Mouse (Mus musculus): ENCODE data around the gene Nxf1.

Nxf1 gene

GRCm38 (mm10) chr19:8770567-8771270 is 13.8 kb downstream of the Nxf1 start, which contains the start of gene Tmem223:
Gene Tmem223, plus strand, starts transcription at chr19:8770996.
- DNase-seq (ENCODE audit: low spot score): peak; percentile 70

GRCm38 (mm10) chr19:8772996-8773395 is 16.1 kb downstream of the Nxf1 start:
- DNase-seq (ENCODE audit: low spot score): no peak

- no peak for DNase-seq (ENCODE audit: low spot score)
Measured at GRCm38 (mm10) chr19:8773409-8773808, 16.5 kb downstream of the Nxf1 start.

DNA sequence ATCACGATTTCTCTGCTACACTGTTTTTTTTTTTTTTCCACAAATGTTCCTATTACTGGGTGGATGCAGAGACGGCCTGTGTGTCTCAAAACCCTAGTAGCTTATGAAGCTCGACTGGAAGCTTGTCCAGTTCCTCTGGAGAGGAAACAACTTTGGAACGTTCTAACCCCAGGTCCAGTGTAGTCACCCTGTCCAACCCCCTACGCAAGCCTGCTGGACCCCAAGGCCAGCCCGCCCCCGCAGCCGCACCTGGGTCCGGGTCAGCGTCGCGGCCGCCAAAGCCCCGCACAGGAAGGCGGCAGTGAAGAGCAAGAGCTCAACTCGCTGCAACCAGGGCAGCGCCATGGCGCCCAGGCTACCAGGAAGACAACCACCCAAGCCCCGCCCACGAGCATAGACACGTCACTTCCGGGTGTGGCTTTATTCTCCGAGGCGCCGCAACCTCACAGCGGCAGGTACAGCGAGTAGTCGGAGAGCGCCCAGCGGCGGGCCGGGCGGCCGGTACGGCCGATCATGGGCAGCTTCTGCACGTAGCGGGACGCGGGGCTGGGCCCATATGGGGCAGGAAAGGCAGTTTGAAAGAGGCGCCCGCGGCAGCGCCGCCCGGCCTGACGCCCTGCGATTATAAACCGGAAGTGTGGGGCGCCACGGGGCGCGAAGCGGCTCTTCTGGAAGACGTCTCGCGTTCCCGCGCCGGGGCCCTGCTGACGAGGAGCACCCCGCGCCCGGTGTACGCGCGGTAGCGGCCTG is 17.4 kb downstream of the Nxf1 start, which contains the start of gene Tmem179b:
Tmem179b (minus strand) TSS at position 382 of the 750 bp plus-strand sequence.
- DNase-seq (ENCODE audit: low spot score): peak; percentile 94

DNA sequence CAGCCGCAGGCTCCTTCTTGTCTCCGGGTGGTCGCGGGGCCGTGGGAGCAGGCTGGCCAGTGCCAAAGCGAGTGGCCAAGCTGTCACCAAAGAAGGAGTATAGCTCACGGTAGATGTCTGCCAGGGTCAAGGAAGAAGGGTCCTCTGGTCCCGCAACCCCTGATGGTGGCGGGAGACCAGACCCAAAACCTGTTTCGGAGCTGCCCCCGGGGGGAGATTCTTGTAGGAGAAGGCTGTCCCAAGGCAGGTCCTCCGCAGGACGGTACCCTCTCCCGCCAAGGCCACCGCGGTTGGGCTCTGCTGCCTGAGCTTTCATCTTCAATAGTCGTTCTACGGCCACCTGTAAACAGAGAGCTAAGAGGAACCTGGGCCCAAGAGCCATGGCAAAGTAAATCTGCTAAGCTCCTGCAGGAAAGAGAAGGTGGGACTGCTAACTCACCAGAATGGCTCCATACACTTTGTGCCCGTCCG is 18.1 kb downstream of the Nxf1 start:
- DNase-seq (ENCODE audit: low spot score): no peak

- DNase-seq (ENCODE audit: low spot score): peak; percentile 92
Measured at GRCm38 (mm10) chr19:8786008-8786781, 29.3 kb downstream of the Nxf1 start, which contains the start of gene Taf6l. Gene Taf6l, minus strand, starts transcription at chr19:8786417.

DNA sequence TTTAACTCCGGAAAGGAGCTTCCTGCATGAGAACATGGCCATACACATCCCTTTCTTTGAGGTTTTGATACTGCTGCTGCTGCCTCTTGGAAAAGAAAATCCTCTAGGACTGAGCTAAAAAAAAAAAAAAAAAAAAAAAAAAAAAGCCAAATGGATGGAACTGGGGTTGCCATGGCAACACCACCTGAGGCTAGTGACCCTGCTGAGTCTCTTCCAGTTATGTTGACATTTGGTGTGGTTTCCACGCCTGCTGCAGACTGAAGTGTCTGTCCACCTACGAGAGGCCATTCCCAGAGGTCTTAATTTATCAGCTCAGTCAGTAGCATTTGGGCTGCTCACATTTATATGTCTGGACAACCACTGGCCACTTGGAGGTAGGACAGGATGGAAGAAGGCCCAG is 31.6 kb downstream of the Nxf1 start:
- DNase-seq (ENCODE audit: low spot score): no peak

- DNase-seq (ENCODE audit: low spot score): no peak
Measured at GRCm38 (mm10) chr19:8789171-8789570, 32.3 kb downstream of the Nxf1 start.

DNA sequence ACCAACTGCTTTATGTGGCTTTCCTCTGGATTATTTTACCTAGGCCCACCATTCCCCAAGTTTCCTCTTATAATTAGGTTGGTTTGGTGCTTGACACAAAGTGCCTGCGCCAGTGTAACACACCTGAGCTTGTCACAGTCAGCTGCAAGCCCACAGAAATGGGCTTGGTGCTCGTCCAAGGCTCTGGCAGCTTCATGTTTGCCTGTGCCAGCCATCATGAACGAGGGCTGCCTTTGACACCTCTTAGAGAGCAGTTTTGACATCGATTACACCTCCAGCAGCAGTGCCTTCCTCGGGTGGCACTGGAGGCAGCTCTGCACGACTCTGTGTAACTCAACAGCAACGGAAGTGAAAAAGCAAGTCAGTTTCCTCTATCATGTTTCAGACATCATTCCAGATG is 33.3 kb downstream of the Nxf1 start:
- DNase-seq (ENCODE audit: low spot score): no peak

DNA sequence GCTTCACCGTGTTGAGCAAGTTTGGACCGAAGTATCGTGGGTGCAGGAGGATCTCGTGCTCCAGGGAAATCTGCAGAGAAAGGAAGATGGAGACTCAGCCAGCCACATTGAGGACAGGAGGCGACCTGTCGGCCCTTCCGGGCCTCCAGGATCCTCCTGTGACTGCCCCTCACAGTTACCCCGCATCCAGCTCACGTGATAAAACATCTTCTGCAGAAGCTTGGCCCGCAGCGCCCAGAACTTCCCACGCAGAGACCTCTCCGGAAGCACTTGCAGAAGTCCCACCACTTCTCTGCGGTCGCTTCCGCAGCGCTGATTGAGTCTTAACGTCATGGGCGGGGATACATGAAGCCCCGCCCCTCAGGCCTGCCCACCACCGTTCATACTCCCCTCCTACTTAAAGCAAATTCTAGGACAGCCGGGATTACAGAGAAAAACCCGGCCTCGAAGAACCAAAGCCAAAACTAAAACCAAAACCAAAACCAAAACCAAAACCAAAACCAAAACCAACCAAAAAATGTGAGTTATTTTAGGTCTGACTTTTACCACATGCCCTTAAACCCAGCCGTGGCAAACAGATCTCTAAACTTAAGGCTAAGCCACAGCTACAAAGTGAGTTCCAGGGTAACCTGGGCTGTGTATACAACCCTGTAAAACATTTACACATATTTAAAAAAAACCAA is 41.5 kb downstream of the Nxf1 start, which contains the start of gene Polr2g:
Polr2g (minus strand) TSS at position 314 of the 683 bp plus-strand sequence.
- peak; percentile 89 for DNase-seq (ENCODE audit: low spot score)

GRCm38 (mm10) chr19:8798947-8799315 is 42.1 kb downstream of the Nxf1 start:
- DNase-seq (ENCODE audit: low spot score): no peak

DNA sequence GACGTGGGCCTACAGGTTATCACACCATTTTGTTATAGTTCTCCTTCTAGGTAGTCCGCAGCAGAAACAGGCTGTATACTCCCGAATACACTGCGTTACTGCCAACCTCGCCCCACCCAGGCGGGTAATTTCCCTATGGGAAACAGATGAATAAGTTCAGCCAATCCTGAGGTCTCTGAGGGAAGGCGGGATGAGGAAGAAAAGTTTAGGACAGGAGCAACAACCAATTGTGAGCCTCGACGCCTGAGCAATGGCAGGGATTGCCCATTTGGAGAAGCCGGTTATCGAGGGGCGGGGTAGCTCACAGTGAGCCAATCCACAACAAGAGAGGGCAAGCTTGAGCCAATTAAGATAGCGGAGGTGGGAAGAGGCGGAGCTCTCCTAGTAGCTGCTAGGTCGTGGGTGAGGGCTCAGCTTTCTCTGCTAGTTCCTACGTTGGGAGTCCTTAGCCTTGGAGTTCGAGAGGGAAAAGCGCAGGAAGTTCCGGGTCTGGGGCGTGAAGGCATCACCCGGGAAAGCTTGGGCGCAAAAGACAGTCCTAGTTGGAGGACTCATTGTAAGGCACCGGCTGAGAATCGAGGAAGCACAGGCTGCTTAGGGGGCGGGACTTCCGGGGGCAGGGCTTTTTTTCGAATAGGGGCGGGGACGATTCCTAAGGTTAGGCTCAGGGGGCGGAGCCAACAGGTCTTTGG is 45.4 kb downstream of the Nxf1 start, which contains the start of gene Zbtb3:
Zbtb3 (plus strand) TSS at position 426 of the 692 bp plus-strand sequence.
- peak; percentile 96 for DNase-seq (ENCODE audit: low spot score)

GRCm38 (mm10) chr19:8803204-8803780 is 46.4 kb downstream of the Nxf1 start:
- no peak for DNase-seq (ENCODE audit: low spot score)

- DNase-seq (ENCODE audit: low spot score): no peak
Measured at GRCm38 (mm10) chr19:8803879-8804660, 47.2 kb downstream of the Nxf1 start.

- no peak for DNase-seq (ENCODE audit: low spot score)
Measured at GRCm38 (mm10) chr19:8806810-8807209, 49.9 kb downstream of the Nxf1 start.

DNA sequence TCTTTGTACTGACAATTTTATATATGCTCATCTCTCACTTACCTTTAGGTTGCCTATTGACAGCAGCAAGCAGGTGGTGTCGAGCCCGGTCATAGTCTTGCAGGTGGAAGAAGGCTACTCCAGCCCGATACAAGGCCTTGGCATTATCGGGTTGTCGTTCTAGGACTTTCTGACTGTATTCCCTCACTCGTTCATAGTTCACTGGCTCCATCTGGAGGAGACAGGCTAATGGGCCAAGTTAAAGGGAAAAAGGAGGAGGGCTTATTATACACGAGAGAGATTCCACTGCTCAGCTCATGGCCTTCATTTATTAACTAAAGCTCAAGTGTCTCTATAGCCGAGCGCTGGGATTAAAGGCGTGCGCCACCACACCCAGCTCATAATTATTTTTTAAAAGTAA is 58.9 kb downstream of the Nxf1 start:
- DNase-seq (ENCODE audit: low spot score): no peak

- no peak for DNase-seq (ENCODE audit: low spot score)
Measured at GRCm38 (mm10) chr19:8817001-8817400, 60.1 kb downstream of the Nxf1 start.

DNA sequence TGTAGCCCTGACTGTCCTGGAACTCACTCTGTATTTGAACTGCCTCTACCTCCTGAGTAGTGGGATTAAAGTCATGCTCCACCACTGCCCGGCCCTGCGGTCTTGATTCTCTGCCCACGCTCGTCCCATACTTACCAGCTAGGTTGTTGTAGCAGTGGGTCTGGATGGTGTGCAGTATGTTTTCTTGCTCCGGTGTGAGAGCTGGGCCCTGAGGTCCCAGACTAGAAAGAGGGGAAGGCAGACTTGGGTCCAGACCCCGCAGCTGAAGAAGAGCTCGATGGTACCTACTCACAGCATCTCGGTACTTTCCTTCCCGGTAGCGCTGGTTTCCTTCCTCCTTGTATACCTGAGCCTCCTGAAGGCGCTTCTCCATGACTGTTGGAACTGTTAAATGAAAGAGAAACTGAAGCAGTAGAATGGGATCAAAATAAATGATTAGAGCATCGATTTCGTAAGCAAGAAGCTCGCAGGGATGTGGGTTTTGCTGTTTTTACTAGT is 61.5 kb downstream of the Nxf1 start:
- DNase-seq (ENCODE audit: low spot score): no peak

DNA sequence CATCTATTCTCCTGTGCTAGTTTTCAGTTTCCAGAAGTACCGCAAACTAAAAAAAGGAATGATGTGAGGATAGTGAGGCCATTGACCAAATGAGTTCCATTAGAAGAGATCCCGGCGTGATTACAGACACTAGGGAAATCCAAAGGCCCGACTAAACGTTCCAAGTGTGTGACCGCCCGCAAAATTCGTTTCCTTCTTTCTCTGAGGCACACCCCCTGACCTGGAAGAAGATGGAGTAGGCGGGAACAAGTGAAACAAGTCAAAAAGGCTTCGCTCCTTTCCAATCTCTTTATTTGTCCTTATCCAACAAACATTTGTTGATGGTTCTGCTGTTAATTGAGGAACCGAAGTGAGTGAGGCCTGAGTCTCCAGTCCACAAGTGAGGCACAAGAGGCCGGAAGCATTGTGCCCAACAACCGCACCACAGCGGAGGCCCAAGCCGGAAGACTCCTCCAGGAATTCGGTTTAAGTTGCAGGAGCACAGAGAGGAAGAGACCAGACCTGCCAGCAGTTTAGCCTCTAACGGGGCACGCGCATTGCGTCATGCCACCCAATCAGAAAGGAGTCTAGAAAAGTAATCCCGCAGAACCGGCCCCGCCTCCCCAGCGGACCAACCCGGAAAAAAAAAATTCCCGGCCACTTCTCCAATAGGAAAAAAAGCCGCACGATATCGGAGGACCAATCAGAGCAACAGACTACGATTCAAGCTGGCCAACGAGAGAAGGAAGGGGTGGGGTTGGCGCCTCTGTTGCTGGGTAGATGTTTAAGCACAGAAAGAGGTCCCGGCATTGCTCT is 62.1 kb downstream of the Nxf1 start, which contains the start of gene Ttc9c:
Ttc9c (minus strand) TSS at position 533 of the 795 bp plus-strand sequence.
- DNase-seq (ENCODE audit: low spot score): peak; percentile 97

Data from testis, postnatal 14 days (tissue).